Mouse (Mus musculus) natural killer cell, adult 2 months (primary cell): ENCODE measurements around the gene Cpn1.

Experiments used
- DNase-seq, 2 experiments: peaks; one replicate each; pipeline ENCODE4 v3.0.0; 2022; ENCODE audit warnings: low spot score in 2 of 2

Gene Cpn1

GRCm38 (mm10) chr19:43986069-43986794 lies at the start of gene Cpn1:
Cpn1 (minus strand) TSS chr19:43986556.
- no peak for DNase-seq

- no peak for DNase-seq
Measured at GRCm38 (mm10) chr19:44033396-44033795, 47.0 kb upstream of the Cpn1 start.

GRCm38 (mm10) chr19:44032046-44032744 lies 45.8 kb upstream of the Cpn1 start:
- DNase-seq = no peak

GRCm38 (mm10) chr19:44030024-44030423 lies 43.7 kb upstream of the Cpn1 start:
- no peak for DNase-seq

- no peak for DNase-seq
Measured at GRCm38 (mm10) chr19:44028972-44029371, 42.6 kb upstream of the Cpn1 start, which contains the start of gene Cyp2c23. Cyp2c23 (minus strand) TSS chr19:44029208.

- no peak for DNase-seq
Measured at GRCm38 (mm10) chr19:44026956-44027530, 40.7 kb upstream of the Cpn1 start.

- no peak for DNase-seq
Measured at GRCm38 (mm10) chr19:44024921-44025585, 38.7 kb upstream of the Cpn1 start.

GRCm38 (mm10) chr19:44023066-44023465 lies 36.7 kb upstream of the Cpn1 start:
- no peak for DNase-seq

- no peak for DNase-seq
Measured at GRCm38 (mm10) chr19:44021502-44021901, 35.1 kb upstream of the Cpn1 start.

GRCm38 (mm10) chr19:44019739-44020138 lies 33.4 kb upstream of the Cpn1 start:
- DNase-seq = no peak

- no peak for DNase-seq
Measured at GRCm38 (mm10) chr19:44013862-44014261, 27.5 kb upstream of the Cpn1 start.

- DNase-seq = no peak
Measured at GRCm38 (mm10) chr19:44008784-44009183, 22.4 kb upstream of the Cpn1 start.

- DNase-seq = no peak
Measured at GRCm38 (mm10) chr19:44007186-44007585, 20.8 kb upstream of the Cpn1 start.

- no peak for DNase-seq
Measured at GRCm38 (mm10) chr19:44005025-44005424, 18.7 kb upstream of the Cpn1 start.

- DNase-seq = no peak
Measured at GRCm38 (mm10) chr19:44004261-44004660, 17.9 kb upstream of the Cpn1 start.

- DNase-seq = no peak
Measured at GRCm38 (mm10) chr19:44000720-44001119, 14.4 kb upstream of the Cpn1 start.

GRCm38 (mm10) chr19:44000061-44000460 lies 13.7 kb upstream of the Cpn1 start:
- DNase-seq = no peak

GRCm38 (mm10) chr19:43998802-43999527 lies 12.6 kb upstream of the Cpn1 start:
- DNase-seq = no peak

GRCm38 (mm10) chr19:43998101-43998500 lies 11.7 kb upstream of the Cpn1 start:
- DNase-seq = no peak

GRCm38 (mm10) chr19:43995427-43995826 lies 9.1 kb upstream of the Cpn1 start:
- no peak for DNase-seq

GRCm38 (mm10) chr19:43992464-43992863 lies 6.1 kb upstream of the Cpn1 start:
- DNase-seq = no peak

- DNase-seq = no peak
Measured at GRCm38 (mm10) chr19:43990362-43990761, 4.0 kb upstream of the Cpn1 start.
